Mouse (Mus musculus) bone marrow, adult 2 months (tissue): ENCODE results near the gene Rbp7. TPM values are rescaled to one million over a fixed set of nuclear protein-coding genes. Genes with fewer than 3 reads are reported as not detected.
"Not testable (repeated sequence)": the region's sequence is repeated elsewhere in the genome, so short reads cannot be mapped to it uniquely, and the experiment has no call there.

ENCODE experiments used
- H3K27ac ChIP-seq: fragments of 200-500 bp; 2 replicates; pipeline ENCODE4 v1.5.1; 2012; ENCODE audit warnings: low read depth, mild to moderate bottlenecking, control low read depth, inconsistent platforms, low read length; ENCODE audit not compliant: control insufficient read depth, poor library complexity, insufficient read depth
- H3K4me1 ChIP-seq: fragments of 200-500 bp; 2 replicates; pipeline ENCODE4 v1.6.1; 2011; ENCODE audit warnings: low read length; ENCODE audit not compliant: control insufficient read depth, insufficient read depth
- H3K4me3 ChIP-seq: fragments of 200-500 bp; replicated peaks from 2 replicates; pipeline ENCODE3; 2011; ENCODE audit warnings: mild to moderate bottlenecking, low read depth, low read length, control low read depth; ENCODE audit not compliant: control insufficient read depth
- CTCF ChIP-seq: fragments of 200-500 bp; IDR thresholded peaks from 2 replicates; pipeline ENCODE4 v1.5.1; 2011; ENCODE audit warnings: low read length, control low read depth; ENCODE audit not compliant: control insufficient read depth, insufficient read depth
- POLR2A ChIP-seq: fragments of 200-500 bp; IDR thresholded peaks from 2 replicates; pipeline ENCODE4 v1.6.1; 2011; ENCODE audit warnings: low read depth, mild to moderate bottlenecking, control low read depth, low read length, borderline replicate concordance; ENCODE audit not compliant: control insufficient read depth
- WGBS: fragments of 180-500 bp; shearing (Covaris S2); methylation state at CpG from one replicate; pipeline ENCODE4 v1.1.7; 2018; 5-methylcytosine and 5-hydroxymethylcytosine counted together
- polyA plus RNA-seq: library from polyadenylated mRNA; stranded (reverse); fragments of >200 nt; gene quantifications from 2 replicates; pipeline ENCODE4 v1.2.4, GENCODE M21; 2011; ENCODE audit warnings: low replicate concordance; ENCODE audit not compliant: missing spikeins, insufficient read depth, insufficient read length

Gene Rbp7
- polyA plus RNA-seq, 1 experiment = not detected

- Histone ChIP-seq H3K27ac (no peak overlapping the region), H3K4me3 (peak overlapping the region; percentile 24), H3K4me1 (no peaks in the 10 kb centered on the region; the same call in 1 of the 2 replicates)
- no peak for TF ChIP-seq POLR2A
- TF ChIP-seq CTCF = no peak
- 7% methylated on average over 11 of the region's 11 CpGs for WGBS
Observed at GRCm38 (mm10) chr4:149445868-149446267, 8.9 kb downstream of the Rbp7 start.

DNA sequence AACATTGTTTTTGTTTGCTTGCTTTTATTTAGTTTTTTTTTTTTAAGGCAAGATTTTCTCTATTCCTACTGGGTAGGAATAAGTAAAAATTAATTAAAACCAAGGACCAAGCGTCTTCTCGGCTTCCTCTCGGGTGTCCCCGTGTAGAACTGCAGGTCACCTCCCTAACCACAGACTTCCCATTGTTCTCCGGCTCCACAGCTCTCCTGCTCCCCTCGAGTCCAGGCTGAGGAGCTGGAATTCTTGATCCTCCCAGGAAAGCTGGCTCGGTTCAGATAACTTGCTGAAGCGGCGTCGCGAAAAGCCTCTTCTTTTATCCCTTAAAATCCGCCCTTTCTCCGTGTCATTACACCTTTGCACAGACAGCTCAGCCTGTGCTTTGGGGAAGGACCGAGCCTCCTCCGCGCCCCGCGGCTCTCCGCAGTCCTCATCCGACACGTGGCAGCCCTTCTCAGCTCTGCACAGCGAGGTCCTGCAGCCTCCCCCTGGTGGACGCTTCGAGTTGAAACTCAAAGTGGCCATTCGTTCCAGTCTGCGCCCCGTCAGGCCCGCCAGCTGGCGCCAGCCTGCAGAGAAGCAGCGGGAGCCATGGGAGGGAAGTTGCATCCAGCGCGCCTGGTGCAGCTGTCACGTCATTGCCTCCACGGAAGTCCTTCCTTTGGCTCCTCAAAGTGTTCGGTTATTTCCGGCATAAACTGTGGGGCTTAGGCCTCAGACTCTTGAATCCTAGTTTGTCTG, 9.6 kb downstream of the Rbp7 start:
- H3K4me1 ChIP-seq = no peaks in the 10 kb centered on the region; the same call in 1 of the 2 replicates
- peak; percentile 54; the same call in 1 of the 2 replicates for TF ChIP-seq POLR2A
- peak; percentile 93 for TF ChIP-seq CTCF
- H3K4me3 ChIP-seq = peak overlapping the region; percentile 35
- under 1% methylated on average over 36 of the region's 36 CpGs for WGBS
- H3K27ac ChIP-seq = no peak overlapping the region

DNA sequence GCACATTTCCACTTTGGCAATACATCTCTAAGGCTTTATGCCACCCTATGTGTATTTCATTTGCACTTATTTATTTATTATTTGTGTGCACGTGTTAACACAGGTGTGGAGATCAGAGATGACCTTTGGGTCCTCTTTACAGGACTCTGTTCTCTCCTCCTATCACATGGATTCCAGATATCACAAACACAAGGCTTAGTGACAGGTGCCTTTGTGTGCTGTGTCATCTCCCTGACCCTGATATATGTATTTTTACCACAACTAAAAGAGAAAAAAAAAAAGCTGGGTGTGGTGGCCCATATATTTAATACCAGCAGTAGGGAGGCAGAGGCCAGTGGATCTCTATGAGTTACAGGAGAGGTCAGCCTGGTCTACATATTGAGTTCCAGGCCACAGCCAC, 10.3 kb downstream of the Rbp7 start:
- Histone ChIP-seq H3K27ac (no peak overlapping the region), H3K4me3 (no peak overlapping the region), H3K4me1 (peaks cover under 1% of the 10 kb centered on the region; the same call in 1 of the 2 replicates)
- no peak for TF ChIP-seq POLR2A
- no peak for TF ChIP-seq CTCF
- 61% methylated on average over 1 of the region's 1 CpGs for WGBS

DNA sequence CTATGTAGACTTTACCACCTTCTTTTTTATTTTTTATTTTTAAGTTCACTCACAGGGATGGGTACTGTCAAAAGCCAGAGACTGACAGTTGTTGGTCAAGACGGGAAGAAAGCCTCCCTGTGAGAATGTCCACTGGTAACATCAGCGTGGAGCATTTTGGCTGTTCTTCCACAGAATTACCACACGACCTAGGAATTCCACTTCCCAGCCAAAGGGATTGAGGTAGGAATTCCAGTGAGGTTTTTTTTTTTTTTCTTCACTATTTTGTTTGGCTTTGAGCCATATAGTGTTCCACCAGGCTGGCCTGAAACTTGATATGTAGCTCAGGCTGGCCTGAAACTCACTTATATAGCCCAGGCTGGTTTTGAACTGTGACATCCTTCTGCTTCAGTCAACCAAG, 12.3 kb downstream of the Rbp7 start:
- Histone ChIP-seq H3K4me3 (no peak overlapping the region), H3K4me1 (peaks cover 2% of the 10 kb centered on the region), H3K27ac (no peak overlapping the region)
- WGBS = 80% methylated on average over 3 of the region's 3 CpGs
- TF ChIP-seq POLR2A = no peak
- no peak for TF ChIP-seq CTCF

DNA sequence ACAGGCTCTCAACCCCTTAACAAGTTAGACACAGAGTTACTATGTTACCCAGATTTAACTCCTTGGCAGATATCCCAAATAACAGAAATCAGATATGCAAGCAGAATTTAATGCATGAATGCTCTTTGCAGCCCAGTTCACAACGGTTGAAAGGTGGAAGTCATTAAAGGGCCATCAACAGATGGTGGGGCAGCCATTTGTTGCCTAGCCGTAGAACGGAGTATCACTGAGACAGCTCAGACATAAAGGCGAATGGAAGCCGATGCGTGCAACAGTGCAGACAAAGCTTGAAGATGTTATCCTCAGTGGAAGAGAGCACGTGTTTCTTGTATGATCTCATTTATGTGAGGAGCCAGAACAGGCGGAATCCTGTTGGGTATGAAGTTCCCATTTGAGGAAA, 14.2 kb downstream of the Rbp7 start:
- WGBS = 63% methylated on average over 8 of the region's 8 CpGs
- Histone ChIP-seq H3K4me3 (no peak overlapping the region), H3K4me1 (peaks cover 2% of the 10 kb centered on the region), H3K27ac (no peak overlapping the region)
- TF ChIP-seq POLR2A (no peak), CTCF (no peak)

DNA sequence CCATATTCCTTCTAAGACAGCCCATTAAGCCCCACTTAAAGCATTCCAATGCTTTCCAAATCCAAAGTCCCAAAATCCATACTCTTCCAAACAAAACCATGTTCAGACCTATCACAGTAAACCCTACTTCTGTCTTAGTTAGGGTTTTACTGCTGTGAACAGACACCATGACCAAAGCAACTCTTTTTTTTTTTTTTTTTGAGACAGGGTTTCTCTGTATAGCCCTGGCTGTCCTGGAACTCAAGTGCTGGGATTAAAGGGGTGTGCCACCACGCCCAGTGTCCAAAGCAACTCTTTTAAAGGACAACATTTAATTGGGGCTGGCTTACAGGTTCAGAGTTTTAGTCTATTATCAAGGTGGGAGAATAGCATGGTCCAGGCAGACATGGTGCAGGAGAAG, 22.9 kb downstream of the Rbp7 start:
- WGBS = 70% methylated on average over 1 of the region's 1 CpGs
- not testable (repeated sequence) for H3K27ac ChIP-seq, H3K4me3 ChIP-seq, H3K4me1 ChIP-seq

DNA sequence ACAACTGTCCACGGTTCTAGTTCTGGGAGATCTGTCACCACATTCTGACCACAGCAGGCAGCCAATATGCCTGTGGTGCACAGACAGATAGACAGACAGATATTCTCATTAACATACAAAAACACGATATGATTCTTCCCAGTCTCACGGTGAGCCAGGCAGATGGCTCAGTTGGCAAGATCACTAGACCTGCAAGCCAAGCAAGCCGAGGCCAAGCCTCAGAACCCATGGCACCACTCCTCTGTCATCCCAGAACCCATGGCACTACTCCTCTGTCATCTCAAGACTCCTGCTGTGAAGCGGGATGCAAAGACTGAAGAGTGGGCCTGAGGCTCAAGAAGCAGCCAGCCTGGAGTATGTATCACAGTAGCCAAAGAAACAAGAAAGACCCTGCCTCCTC, 25.2 kb downstream of the Rbp7 start:
- TF ChIP-seq POLR2A = no peak
- no peak for TF ChIP-seq CTCF
- 67% methylated on average over 5 of the region's 5 CpGs for WGBS
- H3K4me1 ChIP-seq = no peaks in the 10 kb centered on the region; the same call in 1 of the 2 replicates
- no peak overlapping the region for H3K27ac ChIP-seq
- no peak overlapping the region for H3K4me3 ChIP-seq

GRCm38 (mm10) chr4:149426325-149427199, 28.2 kb downstream of the Rbp7 start, which contains the start of gene Ube4b:
Ube4b (minus strand) TSS chr4:149426749.
- no peaks in the 10 kb centered on the region; the same call in 1 of the 2 replicates for H3K4me1 ChIP-seq
- H3K27ac ChIP-seq = peak within 1 kb of the TSS; percentile 92
- H3K4me3 ChIP-seq = peak within 1 kb of the TSS; percentile 97
- TF ChIP-seq POLR2A (peak; percentile 38; the same call in 1 of the 2 replicates), CTCF (no peak)
- WGBS = under 1% methylated on average over 49 of the region's 50 CpGs
